ENCODE assay signal across 9 mouse cellular contexts in genomic region chr10:127326828-127327227, GRCm38 (mm10). TPM values are rescaled to one million over a fixed set of nuclear protein-coding genes. Genes with fewer than 3 reads are reported as not detected.
DNase-seq lines count a peak whose midpoint lies in the region; ATAC-seq lines count a peak whose summit lies in the region.
"Had no signal": no experiment of that assay in that cellular context is flagged by ENCODE, and none has a peak within 500 bp of the region (broad histone marks: within the 10 kb centered on the region; RNA-seq: fewer than 3 reads in every experiment).

No protein-coding gene starts in this region.

- H3K4me1 ChIP-seq in megakaryocyte, embryonic 14.5 days: peaks cover 62% of the 10 kb centered on the region
- H3K4me1 ChIP-seq in forebrain, embryonic 12.5 days: peaks cover 14% of the 10 kb centered on the region
- peaks cover 14% of the 10 kb centered on the region for H3K4me1 ChIP-seq in hindbrain, embryonic 15.5 days (replicated peaks)
- peaks cover 10% of the 10 kb centered on the region for H3K4me1 ChIP-seq in midbrain, embryonic 11.5 days (ENCODE audit: control insufficient read depth, insufficient read depth, low read length)

- H3K27me3 ChIP-seq in megakaryocyte, embryonic 14.5 days (replicated peaks): peaks cover 29% of the 10 kb centered on the region
- peaks cover 100% of the 10 kb centered on the region for H3K27me3 ChIP-seq in forebrain, embryonic 12.5 days
- peaks cover 77% of the 10 kb centered on the region for H3K27me3 ChIP-seq in hindbrain, embryonic 15.5 days
- H3K27me3 ChIP-seq in midbrain, embryonic 11.5 days (ENCODE audit: control insufficient read depth, insufficient read depth, low read length): peaks cover 52% of the 10 kb centered on the region

- H3K27ac ChIP-seq in forebrain, embryonic 12.5 days: no peak overlapping the region
- no peak overlapping the region for H3K27ac ChIP-seq in hindbrain, embryonic 15.5 days (replicated peaks)
- no peak overlapping the region for H3K27ac ChIP-seq in midbrain, embryonic 11.5 days (ENCODE audit: low read depth, low read length)

- ATAC-seq in megakaryocyte, adult 5-6 weeks (ENCODE audit: poor library complexity, severe bottlenecking): no peak
- ATAC-seq in forebrain, embryonic 12.5 days (ENCODE audit: low FRiP score): no peak
- no peak for ATAC-seq in hindbrain, embryonic 15.5 days (ENCODE audit: low FRiP score, low read depth)
- ATAC-seq in midbrain, embryonic 11.5 days (ENCODE audit: low FRiP score): no peak

- H3K4me2 ChIP-seq in forebrain, embryonic 12.5 days: peak overlapping the region; percentile 53
- H3K4me2 ChIP-seq in hindbrain, embryonic 15.5 days: peak overlapping the region; percentile 62
- H3K4me2 ChIP-seq in midbrain, embryonic 11.5 days: peak overlapping the region; percentile 51

- H3K36me3 ChIP-seq in megakaryocyte, embryonic 14.5 days (replicated peaks; ENCODE audit: low read length): peaks cover 34% of the 10 kb centered on the region
- no peaks in the 10 kb centered on the region for H3K36me3 ChIP-seq in forebrain, embryonic 12.5 days (replicated peaks)
- no peaks in the 10 kb centered on the region for H3K36me3 ChIP-seq in hindbrain, embryonic 15.5 days
- no peaks in the 10 kb centered on the region; the same call in 1 of the 2 replicates for H3K36me3 ChIP-seq in midbrain, embryonic 11.5 days (ENCODE audit: control insufficient read depth, insufficient read depth, low read length)

- DNase-seq in midbrain, embryonic 11.5 days (ENCODE audit: low spot score, missing footprints): peak; percentile 90
- DNase-seq in retina, postnatal 1 day: no peak
- no peak for DNase-seq in layer of hippocampus, adult 9-11 months
- no peak for DNase-seq in right cerebral cortex, postnatal 4 days

- WGBS in forebrain, embryonic 12.5 days: 5% methylated on average over 29 of the region's 29 CpGs
- WGBS in hindbrain, embryonic 15.5 days: 4% methylated on average over 29 of the region's 29 CpGs
- WGBS in midbrain, embryonic 11.5 days: 5% methylated on average over 29 of the region's 29 CpGs

- peak overlapping the region; percentile 95 for H3K4me3 ChIP-seq in megakaryocyte, embryonic 14.5 days (replicated peaks)
- peak overlapping the region; percentile 35 for H3K4me3 ChIP-seq in forebrain, embryonic 12.5 days (replicated peaks)
- H3K4me3 ChIP-seq in hindbrain, embryonic 15.5 days: peak overlapping the region; percentile 35
- H3K4me3 ChIP-seq in midbrain, embryonic 11.5 days (ENCODE audit: low read depth, low read length): peak overlapping the region; percentile 32

- 0 out of 2 replicates have a peak overlapping the region, but pooled peaks have one; percentile 36 for H3K9ac ChIP-seq in forebrain, embryonic 12.5 days
- no peak overlapping the region for H3K9ac ChIP-seq in hindbrain, embryonic 15.5 days
- peak overlapping the region; percentile 25; the same call in 1 of the 2 replicates for H3K9ac ChIP-seq in midbrain, embryonic 11.5 days (ENCODE audit: low read length)

- H3K9me3 ChIP-seq in megakaryocyte, embryonic 14.5 days: no peaks in the 10 kb centered on the region
- H3K9me3 ChIP-seq in forebrain, embryonic 12.5 days: no peaks in the 10 kb centered on the region
- H3K9me3 ChIP-seq in hindbrain, embryonic 15.5 days: no peaks in the 10 kb centered on the region
- no peaks in the 10 kb centered on the region for H3K9me3 ChIP-seq in midbrain, embryonic 11.5 days (ENCODE audit: control insufficient read depth, low read length)

RNA-seq across cellular contexts. Expression of gene Arhgap9, which starts 5.1 kb away (rescaled TPM):
- 6.1 and 10.4 TPM in 2 replicates for polyA plus RNA-seq in megakaryocyte, embryonic 14.5 days (2012; ENCODE audit: insufficient read depth, low replicate concordance)
- total RNA-seq in megakaryocyte, adult 5-6 weeks (2015): 135 and 138 TPM in 2 replicates
- total RNA-seq in megakaryocyte, adult 5-6 weeks (2017): 96.8 and 108 TPM in 2 replicates
- 0.64 and 1.3 TPM in 2 replicates for polyA plus RNA-seq in forebrain, embryonic 12.5 days (2016; fragmentation: Nextera tagmentation; extraction: Ambion mirVana)
- polyA plus RNA-seq in hindbrain, embryonic 15.5 days (2015; fragmentation: Nextera tagmentation; extraction: Ambion mirVana): 0.86 and 1.5 TPM in 2 replicates
- polyA plus RNA-seq in midbrain, embryonic 11.5 days (2014; fragmentation: Nextera tagmentation; extraction: Ambion mirVana): 1.1 and 1.4 TPM in 2 replicates

RNA-seq across cellular contexts. Expression of gene Gli1, which starts 14.9 kb away (rescaled TPM):
- polyA plus RNA-seq in megakaryocyte, embryonic 14.5 days (2012; ENCODE audit: insufficient read depth, low replicate concordance): 0.02 TPM in 1 of 2 replicates, not detected in the other
- total RNA-seq in megakaryocyte, adult 5-6 weeks (2015): not detected in 2 replicates
- not detected in 2 replicates for total RNA-seq in megakaryocyte, adult 5-6 weeks (2017)
- 3.2 and 3.6 TPM in 2 replicates for polyA plus RNA-seq in forebrain, embryonic 12.5 days (2016; fragmentation: Nextera tagmentation; extraction: Ambion mirVana)
- 1.6 and 2.0 TPM in 2 replicates for polyA plus RNA-seq in hindbrain, embryonic 15.5 days (2015; fragmentation: Nextera tagmentation; extraction: Ambion mirVana)
- polyA plus RNA-seq in midbrain, embryonic 11.5 days (2014; fragmentation: Nextera tagmentation; extraction: Ambion mirVana): 3.1 and 4.1 TPM in 2 replicates

RNA-seq across cellular contexts. Expression of gene Mars, which starts 15.2 kb away (rescaled TPM):
- polyA plus RNA-seq in megakaryocyte, embryonic 14.5 days (2012; ENCODE audit: insufficient read depth, low replicate concordance): 26.0 and 101 TPM in 2 replicates
- total RNA-seq in megakaryocyte, adult 5-6 weeks (2015): 38.4 and 47.8 TPM in 2 replicates
- 80.3 and 95.2 TPM in 2 replicates for total RNA-seq in megakaryocyte, adult 5-6 weeks (2017)
- 177 and 183 TPM in 2 replicates for polyA plus RNA-seq in forebrain, embryonic 12.5 days (2016; fragmentation: Nextera tagmentation; extraction: Ambion mirVana)
- polyA plus RNA-seq in hindbrain, embryonic 15.5 days (2015; fragmentation: Nextera tagmentation; extraction: Ambion mirVana): 115 and 118 TPM in 2 replicates
- 185 and 187 TPM in 2 replicates for polyA plus RNA-seq in midbrain, embryonic 11.5 days (2014; fragmentation: Nextera tagmentation; extraction: Ambion mirVana)

RNA-seq across cellular contexts. Expression of gene Inhbe, which starts 27.4 kb away (rescaled TPM):
- not detected in 2 replicates for polyA plus RNA-seq in megakaryocyte, embryonic 14.5 days (2012; ENCODE audit: insufficient read depth, low replicate concordance)
- total RNA-seq in megakaryocyte, adult 5-6 weeks (2015): not detected in 2 replicates
- 0.04 TPM in 1 of 2 replicates, not detected in the other for total RNA-seq in megakaryocyte, adult 5-6 weeks (2017)
- 0.06 TPM in 1 of 2 replicates, not detected in the other for polyA plus RNA-seq in forebrain, embryonic 12.5 days (2016; fragmentation: Nextera tagmentation; extraction: Ambion mirVana)
- polyA plus RNA-seq in hindbrain, embryonic 15.5 days (2015; fragmentation: Nextera tagmentation; extraction: Ambion mirVana): 0.09 TPM in 1 of 2 replicates, not detected in the other
- not detected in 2 replicates for polyA plus RNA-seq in midbrain, embryonic 11.5 days (2014; fragmentation: Nextera tagmentation; extraction: Ambion mirVana)
- total RNA-seq: layer of hippocampus, postnatal 10 days had no signal

RNA-seq across cellular contexts. Expression of gene Mbd6, which starts 38.0 kb away (rescaled TPM):
- polyA plus RNA-seq in megakaryocyte, embryonic 14.5 days (2012; ENCODE audit: insufficient read depth, low replicate concordance): 245 and 640 TPM in 2 replicates
- 40.4 and 48.4 TPM in 2 replicates for total RNA-seq in megakaryocyte, adult 5-6 weeks (2015)
- total RNA-seq in megakaryocyte, adult 5-6 weeks (2017): 5.6 and 8.9 TPM in 2 replicates
- polyA plus RNA-seq in forebrain, embryonic 12.5 days (2016; fragmentation: Nextera tagmentation; extraction: Ambion mirVana): 18.4 and 21.2 TPM in 2 replicates
- polyA plus RNA-seq in hindbrain, embryonic 15.5 days (2015; fragmentation: Nextera tagmentation; extraction: Ambion mirVana): 16.1 and 17.5 TPM in 2 replicates
- polyA plus RNA-seq in midbrain, embryonic 11.5 days (2014; fragmentation: Nextera tagmentation; extraction: Ambion mirVana): 12.3 and 16.3 TPM in 2 replicates

Comparison
In these comparisons a context has a peak if more than half of its experiments do, and no peak if none do; other contexts are left out.
1. H3K4me3 ChIP-seq: peak in every context shown above with its lines; median percentile 95 in megakaryocyte, embryonic 14.5 days; 35 in forebrain, embryonic 12.5 days; 35 in hindbrain, embryonic 15.5 days; 32 in midbrain, embryonic 11.5 days.